Mouse (Mus musculus): ENCODE measurements around the gene Catsperg1. TPM values are rescaled to one million over a fixed set of nuclear protein-coding genes. Genes with fewer than 3 reads are reported as not detected.
"Not testable (repeated sequence)": the region's sequence is repeated elsewhere in the genome, so short reads cannot be mapped to it uniquely, and the experiment has no call there.

Gene Catsperg1
- total RNA-seq, 2 experiments from 2014 or later: 0.29 TPM; not detected in 1

DNA sequence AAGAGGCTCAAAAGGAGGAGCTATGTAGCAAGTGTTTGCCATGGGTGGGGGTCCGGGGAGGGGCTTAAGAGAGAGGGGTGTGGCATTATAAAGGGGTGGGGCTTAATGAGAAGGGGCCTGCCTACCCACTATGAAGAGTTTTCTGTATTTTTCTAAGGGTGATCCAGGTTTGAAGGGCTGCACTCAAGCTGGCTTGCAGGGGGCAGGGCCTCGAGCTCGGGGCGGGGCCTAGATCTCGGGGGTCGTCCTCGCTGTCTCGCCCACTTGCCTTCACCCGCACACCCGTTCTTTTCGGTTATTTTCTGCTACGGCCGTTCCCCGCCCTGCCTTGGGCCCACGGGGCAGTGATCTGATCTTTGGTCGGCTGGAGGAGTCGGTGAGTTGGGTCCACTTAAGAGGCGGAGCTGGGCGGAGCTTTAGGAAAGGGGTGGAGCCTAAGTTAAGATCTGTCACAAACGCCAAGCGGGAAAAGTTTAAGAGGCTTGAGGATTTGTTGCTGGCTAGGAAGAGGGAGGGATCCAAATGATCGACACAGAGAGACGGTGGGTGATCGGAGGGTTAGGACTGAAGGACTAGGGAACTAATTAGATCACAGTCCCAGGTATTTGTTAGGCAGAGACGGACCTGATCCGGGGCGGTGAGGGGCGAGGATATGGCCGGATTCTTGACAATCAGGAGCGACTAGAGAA, 43.6 kb downstream of the Catsperg1 start, which contains the start of the genes Ggn and Spred3:
TSS of gene Ggn (plus strand) at position 145 of the 689 bp plus-strand sequence.
TSS of gene Spred3 (minus strand) at position 346 of the 689 bp plus-strand sequence.
- DNase-seq: peak; percentile 69

DNA sequence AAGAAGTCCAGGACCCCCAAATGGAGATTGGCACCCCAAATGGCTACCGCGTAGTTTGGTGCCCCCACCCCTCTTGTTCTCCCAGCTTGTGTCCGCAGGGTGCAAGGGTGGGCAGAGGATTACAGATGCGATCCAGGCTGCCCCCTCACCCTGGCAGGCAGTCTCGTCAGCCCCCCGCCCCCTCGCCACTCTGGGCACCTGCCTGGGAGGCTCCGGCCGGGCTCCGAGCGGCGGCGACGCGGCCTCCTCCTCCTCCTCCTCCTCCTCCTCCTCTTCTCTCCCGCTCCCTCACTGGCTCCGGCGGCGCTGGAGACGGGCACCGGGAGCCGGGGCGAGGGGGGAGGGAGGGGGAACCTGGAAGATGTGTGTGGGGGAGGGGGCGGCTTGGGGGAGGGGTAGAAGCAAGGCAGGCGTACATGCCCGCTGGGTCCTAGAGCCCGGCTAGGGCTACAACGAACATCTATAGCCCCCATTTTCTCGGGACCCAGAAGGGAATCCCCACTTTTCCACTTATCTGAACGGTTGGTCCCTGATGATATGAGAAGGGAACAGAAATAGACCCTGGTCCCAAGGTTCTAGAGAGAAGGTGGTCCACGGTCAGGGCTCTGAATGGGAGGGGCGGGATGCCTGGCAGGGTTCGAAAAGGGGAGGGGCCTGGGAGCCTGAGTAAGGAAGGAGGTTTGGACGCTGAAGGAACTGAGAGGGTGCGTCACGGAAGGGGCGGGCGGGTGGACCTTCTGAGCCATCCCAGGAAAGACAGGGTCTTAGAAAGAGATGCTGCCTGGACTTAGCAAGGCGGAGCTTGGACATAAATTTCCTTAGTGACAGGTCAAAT, 44.4 kb downstream of the Catsperg1 start:
- DNase-seq: peak; percentile 82

DNA sequence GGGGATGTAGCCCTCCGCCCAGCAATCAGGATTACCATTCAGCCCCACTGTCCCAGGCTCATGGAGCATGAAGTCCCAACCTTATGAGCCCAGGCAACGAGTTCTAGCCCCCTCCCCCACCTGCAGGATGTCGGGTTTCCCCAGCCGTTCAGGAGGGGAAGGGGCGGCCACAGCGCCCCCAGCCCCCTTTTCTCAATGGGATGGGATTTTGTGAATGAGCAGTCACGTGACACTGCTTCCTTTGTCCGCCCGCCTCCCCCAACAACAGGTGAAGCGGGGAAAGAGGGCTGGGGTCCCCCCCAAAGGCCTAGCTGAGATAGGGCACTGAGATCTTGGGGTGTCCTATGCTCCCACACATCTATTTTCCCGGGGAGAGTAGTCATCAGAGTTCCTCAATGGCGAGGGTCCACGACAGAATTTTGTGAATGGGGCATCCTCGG, 45.0 kb downstream of the Catsperg1 start:
- DNase-seq: no peak

DNA sequence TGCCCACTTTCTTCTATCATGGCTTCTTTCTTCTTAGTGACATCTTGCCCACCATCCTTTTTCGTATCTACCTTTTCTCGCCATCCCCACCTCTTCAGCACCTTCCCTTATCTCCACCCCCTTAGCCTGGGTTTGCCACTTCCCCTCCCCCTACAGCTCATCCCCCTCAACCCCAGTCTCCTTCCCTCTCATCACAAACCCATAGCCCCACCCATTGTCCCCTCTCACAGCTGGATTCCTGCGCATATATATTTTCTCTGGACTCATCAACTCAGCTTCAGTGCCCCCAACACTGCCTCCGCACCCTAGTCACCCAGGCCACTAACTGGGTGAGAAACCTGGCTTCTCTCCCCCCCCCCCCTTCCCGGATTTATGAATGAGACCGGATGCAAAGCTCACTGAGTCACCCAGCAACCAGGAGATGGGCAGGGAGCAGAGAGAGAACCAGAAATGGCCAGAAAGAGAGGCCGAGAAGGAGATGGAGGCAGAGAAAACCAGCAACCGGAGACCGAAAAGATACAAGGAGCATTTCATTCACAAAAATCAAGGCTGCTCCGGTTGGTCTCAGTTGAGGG, 45.6 kb downstream of the Catsperg1 start:
- DNase-seq: no peak

DNA sequence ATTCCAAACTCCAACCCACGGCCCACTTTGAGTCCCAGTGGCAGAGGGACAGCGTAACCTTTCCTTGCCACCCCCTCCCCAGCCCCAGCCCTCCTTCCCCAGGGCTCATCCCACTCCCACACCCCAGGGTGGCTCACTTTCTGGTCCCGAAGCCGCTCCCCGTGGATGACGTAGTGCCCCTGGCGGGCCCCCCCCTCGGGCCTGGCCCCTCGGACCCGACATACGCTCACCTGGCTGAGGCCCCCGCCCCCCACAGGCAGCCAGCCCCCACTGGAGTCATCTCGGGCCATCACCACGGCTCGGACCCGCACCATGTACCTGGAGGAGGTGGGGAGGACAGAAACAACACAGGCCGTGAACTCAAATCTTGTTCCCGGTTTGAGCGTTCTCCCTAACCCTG, 46.2 kb downstream of the Catsperg1 start:
- DNase-seq: no peak

DNA sequence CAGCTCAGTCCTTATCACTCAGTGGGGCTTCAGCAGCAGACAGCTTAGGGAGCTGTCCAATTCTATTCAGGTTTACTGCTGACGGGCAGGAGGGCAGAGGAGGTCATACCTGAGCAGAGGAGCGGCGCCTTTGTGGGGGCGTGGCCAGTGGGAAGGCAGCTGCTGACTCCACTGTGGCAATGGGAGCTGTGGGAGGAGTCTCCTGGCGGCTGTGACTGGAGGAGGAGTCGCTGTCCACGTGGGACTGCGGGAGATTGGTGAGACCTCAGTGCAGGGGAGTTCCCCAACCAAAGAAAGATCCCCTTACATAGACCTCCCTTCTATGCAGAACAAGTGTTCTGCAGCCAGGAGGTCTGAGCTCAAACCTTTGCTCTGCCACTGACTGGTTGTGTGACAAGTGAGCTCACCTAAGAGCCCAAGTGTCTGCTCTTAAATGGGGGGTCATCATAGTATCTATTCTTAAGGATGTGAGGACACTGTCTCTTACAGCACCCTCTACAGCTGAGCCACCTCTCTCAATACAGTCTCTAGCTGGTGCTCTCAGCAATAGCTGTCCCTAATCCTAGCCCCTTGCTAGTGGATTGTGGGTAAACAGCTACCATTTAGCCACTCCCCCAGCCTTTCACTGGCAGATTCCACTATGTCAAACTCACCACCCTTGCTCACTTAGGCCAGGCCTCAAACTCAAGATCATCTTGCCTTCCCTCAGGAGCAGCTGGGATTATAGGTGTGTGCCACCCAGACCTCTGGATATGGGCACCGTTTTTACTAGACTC, 50.9 kb downstream of the Catsperg1 start:
- DNase-seq: peak; percentile 55

DNA sequence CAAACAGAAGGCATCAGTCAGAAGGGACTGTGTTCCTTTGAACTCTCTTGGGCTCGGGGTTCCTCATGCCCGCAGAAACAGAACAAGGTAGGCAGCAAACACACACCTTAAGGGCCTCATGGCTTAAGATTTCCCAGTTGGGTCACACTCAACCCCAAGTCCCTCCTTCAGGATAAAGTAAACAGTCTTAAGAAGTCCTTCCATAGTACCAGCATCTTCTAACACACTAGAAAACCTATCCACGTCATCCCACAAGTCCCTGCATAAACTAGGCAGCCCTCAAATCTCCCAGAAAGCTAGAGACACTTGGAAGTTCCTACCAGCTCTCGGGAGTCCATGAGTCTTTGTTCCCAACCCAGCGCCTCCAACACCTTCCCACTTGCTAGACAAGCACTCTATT, 51.5 kb downstream of the Catsperg1 start:
- DNase-seq: no peak

DNA sequence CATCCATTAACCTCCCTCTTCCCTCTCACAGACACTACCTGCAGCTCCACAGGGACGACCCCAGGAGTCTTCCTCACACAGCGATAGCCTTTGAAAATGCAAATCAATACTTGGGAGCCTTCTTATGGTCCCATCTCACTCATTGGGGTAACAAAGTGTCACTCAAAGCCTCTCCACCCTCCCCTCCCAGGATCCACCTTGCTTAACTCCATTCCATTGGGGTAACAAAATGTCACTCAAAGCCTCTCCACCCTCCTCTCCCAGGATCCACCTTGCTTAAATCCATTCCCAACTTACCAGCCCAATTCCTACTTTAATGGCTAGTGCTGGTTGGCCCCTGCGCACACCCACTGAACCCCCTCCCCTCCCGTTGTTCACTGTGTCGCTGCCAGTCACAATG, 55.6 kb downstream of the Catsperg1 start:
- DNase-seq: no peak

DNA sequence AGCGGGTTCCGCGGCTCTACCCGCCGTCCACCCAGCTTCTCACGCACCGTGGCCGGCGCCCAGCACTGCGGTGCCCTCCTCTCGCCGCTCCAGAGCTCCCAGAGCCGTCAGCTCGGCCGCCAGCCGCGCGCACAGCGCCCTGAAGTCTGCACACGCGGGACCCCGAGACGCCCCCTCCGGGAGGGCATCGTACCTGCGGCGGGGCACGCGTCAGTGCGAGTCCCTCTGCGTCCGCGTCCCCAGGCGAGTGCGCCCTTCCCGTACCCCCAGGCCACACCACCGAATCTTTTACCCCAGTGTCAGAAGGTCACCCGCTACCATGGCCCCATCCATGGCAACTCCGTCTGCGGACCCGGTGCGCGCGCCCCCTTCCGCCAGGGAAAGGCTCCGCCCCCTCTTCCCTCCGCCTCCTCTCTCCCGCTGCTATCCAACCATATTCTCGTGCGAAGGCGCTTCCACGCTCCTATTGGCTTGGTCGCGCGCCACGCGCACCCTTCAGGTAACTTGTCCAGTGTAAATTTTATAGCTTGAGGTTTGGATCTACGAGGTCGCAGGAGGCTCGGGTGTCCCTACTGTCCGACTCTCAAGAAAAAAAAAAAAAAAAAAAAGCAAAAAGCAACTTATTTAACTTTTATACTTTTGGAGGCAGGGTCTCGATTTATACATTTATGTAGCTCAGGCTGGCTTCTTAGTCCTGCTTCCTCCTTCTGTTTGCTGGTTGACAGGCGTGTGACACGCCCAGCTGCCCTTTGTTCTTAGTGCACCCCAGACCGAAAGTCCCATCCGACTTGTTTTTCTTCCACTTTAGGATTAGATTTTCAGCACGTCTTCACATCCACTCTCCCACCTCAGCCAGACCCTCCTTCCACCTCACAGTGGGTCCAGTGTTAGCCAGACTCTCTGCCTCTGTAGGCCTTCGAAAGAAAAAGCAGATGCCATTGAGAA, 57.7 kb downstream of the Catsperg1 start, which contains the start of gene Fam98c:
TSS of gene Fam98c (minus strand) at position 397 of the 945 bp plus-strand sequence.
- peak; percentile 82 for DNase-seq

DNA sequence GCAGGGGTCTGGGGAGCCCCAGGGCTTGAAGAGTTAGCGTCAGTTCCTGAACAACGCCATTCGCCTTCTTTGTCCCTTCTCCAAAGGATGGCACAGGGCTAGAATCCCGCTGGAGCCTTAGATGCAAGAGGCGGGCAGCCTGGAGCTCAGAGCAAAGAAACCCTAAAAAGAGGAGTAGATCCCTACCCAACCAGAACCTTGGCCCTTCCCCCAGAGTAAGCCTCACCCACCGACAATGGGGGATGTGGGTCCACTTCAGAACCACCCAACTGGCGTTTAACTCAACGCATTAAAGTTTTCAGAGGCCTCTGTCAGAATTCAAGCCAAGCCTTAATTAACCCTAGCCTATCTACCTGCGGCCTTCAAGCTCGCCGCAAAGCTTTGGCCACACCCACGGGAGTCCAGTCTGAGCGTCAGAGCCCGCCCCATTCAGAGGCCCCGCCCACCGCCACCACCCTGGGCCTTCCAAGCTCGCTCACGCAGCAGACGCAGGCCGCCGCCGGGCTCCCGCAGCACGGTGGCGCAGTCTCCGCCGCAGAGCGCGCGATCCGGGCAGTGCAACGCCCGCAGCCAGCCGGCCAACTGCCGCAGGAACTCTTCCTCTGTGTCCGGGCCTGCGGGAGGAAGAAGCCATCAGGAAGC, 58.5 kb downstream of the Catsperg1 start:
- peak; percentile 87 for DNase-seq

DNA sequence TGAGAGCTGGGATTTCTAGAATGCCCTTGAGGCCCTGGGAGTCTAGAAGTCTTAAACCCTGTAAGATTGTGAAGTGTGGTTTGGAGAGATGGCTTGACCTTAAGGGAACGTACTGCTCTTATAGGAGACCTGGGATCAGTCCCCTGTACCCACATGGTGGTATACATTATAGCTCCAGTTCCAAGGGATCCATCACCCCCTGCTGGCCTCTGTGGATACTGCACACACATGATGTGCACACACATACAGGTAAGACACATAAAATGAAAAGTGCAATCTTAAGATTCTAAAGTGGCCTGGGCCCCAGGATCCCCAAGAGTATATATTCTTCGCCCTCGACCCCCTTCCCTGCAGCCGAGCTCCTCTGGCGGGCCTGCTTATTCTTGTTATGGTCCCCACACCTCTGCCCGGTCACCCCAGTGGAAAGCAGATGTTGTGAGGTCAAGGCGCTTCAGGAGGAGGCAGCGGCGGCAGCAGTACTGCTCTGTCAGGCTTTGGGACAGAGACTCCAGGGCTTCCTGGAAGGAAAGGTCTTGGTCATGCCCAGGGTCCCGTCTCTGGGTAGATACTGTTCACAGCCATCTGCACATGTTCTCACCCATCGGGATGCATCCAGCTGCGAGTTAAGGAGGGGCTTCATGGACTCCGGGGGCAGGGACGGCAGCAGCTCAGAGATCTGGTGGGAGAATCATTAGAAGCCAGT, 59.7 kb downstream of the Catsperg1 start:
- DNase-seq: no peak

DNA sequence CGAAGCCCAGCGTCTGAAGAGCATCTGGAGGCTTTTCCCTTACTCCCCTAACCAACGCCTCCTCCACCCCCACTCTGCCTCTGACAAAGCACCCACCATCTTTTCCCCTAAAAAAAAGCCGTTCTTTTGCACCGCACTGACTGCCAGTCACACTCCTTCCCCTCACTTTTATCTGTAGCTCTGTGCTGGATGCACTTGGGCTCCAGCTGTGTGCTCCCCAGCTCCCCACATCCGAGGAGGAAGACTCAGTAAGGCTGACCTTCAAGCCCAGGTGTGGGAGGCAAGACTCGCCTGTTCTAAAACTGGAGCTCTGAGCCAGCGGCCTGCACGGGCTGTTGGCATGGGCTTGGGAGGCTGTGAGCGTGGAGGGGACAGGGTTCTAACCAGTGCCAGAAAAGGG, 62.3 kb downstream of the Catsperg1 start:
- no peak for DNase-seq

DNA sequence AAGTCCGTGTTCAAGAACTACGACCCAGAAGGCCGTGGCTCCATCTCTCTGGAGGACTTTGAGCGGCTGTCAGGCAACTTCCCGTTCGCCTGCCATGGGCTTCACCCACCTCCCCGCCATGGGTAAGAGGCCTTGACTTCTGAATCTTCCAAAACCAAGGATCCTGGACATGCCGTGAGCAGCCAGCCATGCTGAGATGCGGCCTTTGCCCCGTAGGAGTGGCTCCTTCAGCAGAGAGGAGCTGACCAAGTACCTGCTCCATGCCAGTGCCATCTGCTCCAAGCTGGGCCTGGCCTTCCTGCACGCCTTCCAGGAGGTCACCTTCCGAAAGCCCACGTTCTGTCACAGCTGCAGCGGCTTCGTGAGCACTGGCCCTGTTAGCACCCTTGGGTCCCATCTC, 65.1 kb downstream of the Catsperg1 start:
- no peak for DNase-seq

DNA sequence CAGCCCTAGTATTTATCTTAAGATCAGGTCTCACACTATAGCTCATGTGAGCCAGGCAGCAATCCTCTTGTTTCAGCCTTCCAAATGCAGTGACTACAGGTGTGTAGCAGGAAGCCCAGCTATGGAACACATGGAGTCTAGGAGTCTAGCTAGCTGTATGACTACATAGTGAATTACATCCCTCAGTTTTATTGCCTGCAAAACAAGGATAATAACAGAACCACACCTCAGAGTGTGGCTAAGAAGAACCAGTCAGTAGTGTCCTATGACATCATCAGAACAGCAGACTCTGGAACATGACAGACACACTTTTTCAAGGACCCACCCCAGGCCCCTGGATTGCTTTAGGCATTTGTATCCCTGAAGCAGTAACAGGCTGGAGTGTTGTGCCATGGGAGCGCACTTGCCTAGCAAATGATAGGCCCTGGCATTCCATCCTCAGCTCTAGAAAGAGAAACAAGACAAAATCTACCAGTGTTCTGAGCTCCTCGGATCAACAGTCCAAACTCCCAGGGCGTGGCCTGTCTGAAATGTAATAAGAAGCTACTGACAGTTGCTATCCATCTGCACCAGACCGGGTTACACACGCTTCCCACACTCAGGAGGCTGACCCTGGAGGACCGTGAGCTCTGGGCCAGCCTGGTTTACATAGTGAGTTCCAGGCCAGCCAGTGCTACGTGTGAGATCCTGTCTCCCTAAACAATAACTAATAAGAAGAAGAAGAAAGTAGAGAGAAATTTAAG, 67.0 kb downstream of the Catsperg1 start:
- DNase-seq: no peak

DNA sequence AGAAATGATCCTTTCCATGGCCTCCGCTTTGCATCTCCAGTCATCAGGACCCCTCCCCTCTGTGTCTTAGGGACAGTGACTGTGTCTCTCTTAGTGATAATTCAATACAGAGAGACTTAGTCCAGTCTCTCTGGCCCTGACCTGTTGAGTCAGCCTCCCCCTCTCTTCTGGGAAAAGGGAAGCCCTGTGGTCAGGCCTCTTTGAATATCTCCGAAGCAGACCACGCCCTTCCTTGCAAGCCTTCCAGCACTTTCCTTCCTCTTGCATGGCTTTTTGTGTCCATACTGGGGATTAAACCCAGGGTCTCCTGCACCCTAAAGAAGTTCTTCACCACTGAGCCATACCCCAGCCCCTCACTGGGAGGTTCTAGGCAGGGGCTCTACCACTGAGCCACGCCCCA, 69.8 kb downstream of the Catsperg1 start:
- no peak for DNase-seq

DNA sequence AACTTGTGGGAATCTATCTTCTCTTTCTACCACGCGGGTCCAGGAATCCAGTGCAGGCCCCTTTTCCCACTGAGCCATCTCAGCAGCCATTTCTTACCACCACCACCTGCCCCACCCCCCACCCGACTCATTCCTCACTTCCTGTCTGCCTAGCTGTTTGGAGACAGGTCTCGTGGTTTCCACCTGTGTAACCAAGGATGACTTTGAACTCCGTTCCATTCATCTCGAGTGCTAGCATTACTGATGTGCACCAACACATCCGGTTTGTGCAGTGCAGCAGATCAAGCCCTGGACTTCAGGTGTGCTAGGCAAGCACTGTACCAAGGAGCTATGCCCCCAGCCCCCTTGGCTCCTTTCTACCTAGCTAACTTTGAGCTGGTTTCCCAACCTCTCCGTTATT, 72.4 kb downstream of the Catsperg1 start:
- DNase-seq: no peak

DNA sequence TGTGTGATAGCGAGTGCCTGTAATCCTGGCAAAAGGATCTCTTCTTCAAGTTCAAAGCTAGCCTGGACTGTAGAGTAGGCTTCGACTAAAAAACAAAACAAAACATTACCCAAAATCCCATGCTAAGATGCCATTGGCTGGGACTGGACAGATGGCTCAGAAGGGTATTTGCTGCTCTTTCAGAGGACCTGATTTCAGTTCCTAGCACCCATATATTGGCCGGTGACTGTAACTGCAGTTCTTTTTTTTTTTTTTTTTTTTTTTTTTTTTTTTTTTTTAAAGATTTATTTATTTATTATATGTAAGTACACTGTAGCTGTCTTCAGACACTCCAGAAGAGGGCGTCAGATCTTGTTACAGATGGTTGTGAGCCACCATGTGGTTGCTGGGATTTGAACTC, 74.6 kb downstream of the Catsperg1 start:
- DNase-seq: not testable (repeated sequence)

DNA sequence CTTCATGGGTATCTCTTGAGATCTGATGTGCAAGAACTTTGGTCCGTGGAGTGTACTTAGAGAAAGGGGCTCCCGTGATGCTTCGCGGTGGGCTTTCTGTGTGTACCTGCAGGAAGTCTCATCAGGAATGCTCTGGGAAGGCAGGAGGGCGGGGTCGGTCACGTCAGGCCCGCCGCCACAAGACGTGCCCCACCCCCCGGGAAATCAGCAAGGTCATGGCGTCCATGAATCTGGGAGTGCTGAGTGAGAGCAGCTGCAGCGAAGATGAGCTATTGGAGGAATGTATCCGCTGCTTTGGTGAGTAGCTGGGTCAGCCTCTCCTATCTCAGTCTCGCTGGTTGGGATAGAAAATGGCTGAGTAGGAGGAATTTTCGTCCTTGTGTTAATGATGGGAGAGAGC, 76.4 kb downstream of the Catsperg1 start:
- no peak for DNase-seq
